Mouse (Mus musculus): ENCODE data around the gene Dlec1. TPM values are rescaled to one million over a fixed set of nuclear protein-coding genes. Genes with fewer than 3 reads are reported as not detected.

Gene Dlec1
- polyA plus RNA-seq, 1 experiment from 2014 or later, result 1.1 TPM

- H3K4me3 ChIP-seq (ENCODE audit: low read depth, low read length), result peak overlapping the region; percentile 43
- ATAC-seq (ENCODE audit: insufficient read depth), result peak; percentile 90
- peak overlapping the region; percentile 25; the same call in 1 of the 2 replicates for H3K9ac ChIP-seq
- no peak for TF ChIP-seq CTCF (IDR thresholded peaks at IDR 0.05; ENCODE audit: low read depth)
- peaks cover 10% of the 10 kb centered on the region; the same call in 1 of the 2 replicates for H3K4me1 ChIP-seq (ENCODE audit: insufficient read depth)
- H3K27me3 ChIP-seq (ENCODE audit: insufficient read depth, low read length), result peaks cover 16% of the 10 kb centered on the region; the same call in 1 of the 2 replicates
- 0 out of 2 replicates have a peak, but pooled peaks cover 3% of the 10 kb centered on the region for H3K36me3 ChIP-seq (ENCODE audit: insufficient read depth)
- H3K9me3 ChIP-seq (ENCODE audit: low read depth, low read length), result no peaks in the 10 kb centered on the region
- peak overlapping the region; percentile 69 for H3K4me2 ChIP-seq
- under 1% methylated on average over 24 of the region's 24 CpGs for WGBS
- peak; percentile 95 for DNase-seq
- H3K27ac ChIP-seq (ENCODE audit: low read depth), result peak overlapping the region; percentile 82
Measured at GRCm38 (mm10) chr9:119088148-119088801, 14.0 kb upstream of the Dlec1 start.

- Histone ChIP-seq H3K9ac (no peak overlapping the region), H3K9me3 (ENCODE audit: low read depth, low read length) (no peaks in the 10 kb centered on the region), H3K36me3 (ENCODE audit: insufficient read depth) (no peaks in the 10 kb centered on the region), H3K4me1 (ENCODE audit: insufficient read depth) (peaks cover 18% of the 10 kb centered on the region), H3K4me3 (ENCODE audit: low read depth, low read length) (no peak overlapping the region), H3K27ac (ENCODE audit: low read depth) (no peak overlapping the region), H3K4me2 (no peak overlapping the region), H3K27me3 (ENCODE audit: insufficient read depth, low read length) (peaks cover 16% of the 10 kb centered on the region; the same call in 1 of the 2 replicates)
- DNase-seq (no peak), ATAC-seq (ENCODE audit: insufficient read depth) (no peak)
- no peak for TF ChIP-seq CTCF (IDR thresholded peaks at IDR 0.05; ENCODE audit: low read depth)
- 67% methylated on average over 7 of the region's 7 CpGs for WGBS
Measured at GRCm38 (mm10) chr9:119089437-119089836, 12.8 kb upstream of the Dlec1 start.

DNA sequence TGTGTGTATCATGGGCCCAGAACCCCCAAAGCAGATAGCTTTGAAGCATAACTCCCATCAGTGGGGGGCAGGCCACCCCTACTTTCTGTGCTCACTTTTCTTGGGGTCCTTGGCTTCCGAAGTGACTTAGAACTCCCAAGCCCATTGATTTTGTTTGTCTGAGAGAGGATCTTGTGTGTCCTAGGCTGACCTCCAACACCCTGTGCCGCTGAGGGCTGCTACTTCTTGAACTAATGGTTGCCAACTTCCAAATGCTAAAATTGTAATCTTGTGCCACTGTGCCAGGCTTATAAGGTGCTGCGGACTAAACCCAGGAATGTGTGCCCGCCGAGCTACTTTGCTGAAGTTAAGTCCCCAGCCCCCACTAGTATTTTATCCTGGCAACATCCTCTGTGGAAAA is 11.8 kb upstream of the Dlec1 start:
- no peak overlapping the region for H3K4me3 ChIP-seq (ENCODE audit: low read depth, low read length)
- H3K36me3 ChIP-seq (ENCODE audit: insufficient read depth), result no peaks in the 10 kb centered on the region
- no peak overlapping the region for H3K4me2 ChIP-seq
- H3K27ac ChIP-seq (ENCODE audit: low read depth), result no peak overlapping the region
- TF ChIP-seq CTCF (IDR thresholded peaks at IDR 0.05; ENCODE audit: low read depth), result no peak
- H3K27me3 ChIP-seq (ENCODE audit: insufficient read depth, low read length), result peaks cover 16% of the 10 kb centered on the region; the same call in 1 of the 2 replicates
- ATAC-seq (ENCODE audit: insufficient read depth) (no peak), DNase-seq (no peak)
- H3K9me3 ChIP-seq (ENCODE audit: low read depth, low read length), result no peaks in the 10 kb centered on the region
- H3K4me1 ChIP-seq (ENCODE audit: insufficient read depth), result peaks cover 20% of the 10 kb centered on the region
- WGBS, result 87% methylated on average over 5 of the region's 5 CpGs
- H3K9ac ChIP-seq, result no peak overlapping the region

GRCm38 (mm10) chr9:119091581-119092310 is 10.5 kb upstream of the Dlec1 start:
- 57% methylated on average over 12 of the region's 12 CpGs for WGBS

DNA sequence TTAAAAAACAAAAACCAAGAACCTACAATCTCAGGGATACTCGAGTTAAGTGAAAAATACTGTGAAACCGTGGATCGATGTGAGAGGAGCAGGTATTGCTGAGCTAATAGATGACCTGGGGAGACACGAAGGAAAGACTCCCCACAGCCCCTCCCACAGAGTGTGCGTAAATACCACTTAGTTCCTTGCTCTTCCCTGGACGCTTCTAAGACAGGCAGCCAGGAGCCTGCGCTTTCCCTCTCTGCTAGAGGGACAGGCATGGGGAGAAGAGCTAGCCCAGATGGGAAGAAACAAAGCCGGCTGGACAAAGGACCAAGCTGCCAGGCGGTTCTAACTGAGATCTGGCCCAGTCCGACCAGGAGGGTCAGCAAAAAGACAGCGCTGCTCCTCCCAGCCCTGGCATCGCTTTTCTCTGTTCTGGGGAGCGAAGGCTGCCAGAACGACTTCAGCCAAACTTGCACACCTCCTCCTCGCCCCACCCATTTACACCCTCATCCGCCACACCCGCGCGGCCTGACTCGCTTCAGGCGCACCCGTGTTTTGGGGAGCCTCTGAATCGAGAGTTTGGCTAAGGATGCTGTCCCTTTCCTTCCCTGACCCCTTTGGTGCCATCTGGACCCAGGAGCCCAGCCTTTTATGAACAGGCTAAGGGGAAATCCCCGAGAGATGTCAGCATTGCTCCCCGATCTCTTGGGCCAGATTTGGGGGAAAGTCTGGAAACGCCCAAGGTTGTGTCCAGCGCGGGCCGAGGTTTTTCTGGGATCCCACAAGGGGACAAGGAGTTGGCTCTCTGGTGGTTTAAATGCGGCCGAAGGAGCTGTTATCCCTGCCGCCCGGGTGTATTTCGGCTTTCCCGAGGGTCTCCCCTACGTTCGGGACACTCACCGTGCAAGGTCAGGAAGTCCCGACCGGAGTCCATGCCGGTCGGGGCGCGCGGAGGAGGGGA is 9.5 kb upstream of the Dlec1 start:
- H3K27me3 ChIP-seq (ENCODE audit: insufficient read depth, low read length), result peaks cover 16% of the 10 kb centered on the region; the same call in 1 of the 2 replicates
- H3K4me2 ChIP-seq, result peak overlapping the region; percentile 93
- 2% methylated on average over 45 of the region's 45 CpGs for WGBS
- no peaks in the 10 kb centered on the region for H3K36me3 ChIP-seq (ENCODE audit: insufficient read depth)
- peak; percentile 41 for DNase-seq
- H3K4me1 ChIP-seq (ENCODE audit: insufficient read depth), result peaks cover 17% of the 10 kb centered on the region
- no peaks in the 10 kb centered on the region for H3K9me3 ChIP-seq (ENCODE audit: low read depth, low read length)
- peak overlapping the region; percentile 56 for H3K4me3 ChIP-seq (ENCODE audit: low read depth, low read length)
- no peak for TF ChIP-seq CTCF (IDR thresholded peaks at IDR 0.05; ENCODE audit: low read depth)
- ATAC-seq (ENCODE audit: insufficient read depth), result no peak
- H3K27ac ChIP-seq (ENCODE audit: low read depth), result no peak overlapping the region
- H3K9ac ChIP-seq, result peak overlapping the region; percentile 66

More at GRCm38 (mm10) chr9:119091581-119092310, 10.5 kb upstream of the Dlec1 start:
- Histone ChIP-seq H3K27me3 (ENCODE audit: insufficient read depth, low read length) (peaks cover 16% of the 10 kb centered on the region; the same call in 1 of the 2 replicates), H3K4me2 (peak overlapping the region; percentile 93), H3K27ac (ENCODE audit: low read depth) (no peak overlapping the region), H3K4me3 (ENCODE audit: low read depth, low read length) (peak overlapping the region; percentile 56; the same call in 1 of the 2 replicates), H3K4me1 (ENCODE audit: insufficient read depth) (peaks cover 20% of the 10 kb centered on the region), H3K36me3 (ENCODE audit: insufficient read depth) (no peaks in the 10 kb centered on the region), H3K9ac (no peak overlapping the region), H3K9me3 (ENCODE audit: low read depth, low read length) (no peaks in the 10 kb centered on the region)
- no peak for ATAC-seq (ENCODE audit: insufficient read depth)
- DNase-seq, result no peak
- TF ChIP-seq CTCF (IDR thresholded peaks at IDR 0.05; ENCODE audit: low read depth), result no peak

DNA sequence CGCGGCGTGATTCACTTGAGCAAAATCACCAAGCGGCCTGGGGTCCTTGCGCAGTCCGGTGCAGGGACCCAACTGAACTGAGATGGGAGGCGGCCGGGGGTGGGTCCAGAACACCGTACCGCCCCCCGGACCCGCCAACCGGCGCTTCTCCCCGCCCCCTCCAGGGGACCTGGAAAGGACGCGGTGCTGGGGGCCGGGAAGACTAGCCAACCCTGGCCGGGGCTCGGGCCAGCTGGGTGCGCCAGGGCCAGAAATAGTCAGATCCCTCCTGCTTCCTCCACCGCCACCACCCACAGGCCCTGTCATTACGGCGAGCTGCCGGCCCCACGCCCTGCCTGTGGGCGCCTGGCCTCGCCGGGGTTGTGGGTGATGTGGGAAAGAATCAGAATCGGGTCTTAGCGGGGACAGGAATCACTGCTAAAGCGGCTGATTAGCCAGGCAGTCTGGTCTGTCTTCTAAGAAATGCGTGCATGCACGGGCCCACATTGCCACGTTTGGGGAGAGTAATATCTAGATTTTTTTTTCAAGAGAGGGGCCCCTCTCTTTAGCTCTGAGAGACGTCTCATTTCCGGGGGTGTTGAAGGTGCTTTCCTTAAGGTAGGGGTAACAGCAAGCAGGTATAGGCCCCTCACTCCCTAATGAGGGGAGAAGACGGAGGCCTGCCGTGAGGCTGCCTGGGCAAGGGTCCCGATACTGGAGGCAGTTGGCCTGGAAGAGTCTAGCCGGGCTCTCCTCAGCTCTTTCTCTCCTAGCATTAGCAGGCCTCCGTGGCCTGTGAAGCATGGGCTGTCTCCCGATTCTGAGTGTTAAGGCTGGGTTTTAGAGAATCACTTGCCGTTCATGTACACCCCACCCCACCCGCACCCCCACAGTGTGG is 8.6 kb upstream of the Dlec1 start, which contains the start of gene Plcd1:
TSS of gene Plcd1 (minus strand) at position 84 of the 877 bp plus-strand sequence.
- Histone ChIP-seq H3K27ac (ENCODE audit: low read depth) (peak within 1 kb of the TSS; percentile 60), H3K9me3 (ENCODE audit: low read depth, low read length) (no peaks in the 10 kb centered on the region), H3K27me3 (ENCODE audit: insufficient read depth, low read length) (peaks cover 16% of the 10 kb centered on the region; the same call in 1 of the 2 replicates), H3K36me3 (ENCODE audit: insufficient read depth) (no peaks in the 10 kb centered on the region), H3K9ac (peak within 1 kb of the TSS; percentile 66), H3K4me1 (ENCODE audit: insufficient read depth) (peaks cover 14% of the 10 kb centered on the region), H3K4me2 (peak within 1 kb of the TSS; percentile 93), H3K4me3 (ENCODE audit: low read depth, low read length) (peak within 1 kb of the TSS; percentile 56)
- DNase-seq (peak; percentile 88), ATAC-seq (ENCODE audit: insufficient read depth) (peak; percentile 86)
- TF ChIP-seq CTCF (IDR thresholded peaks at IDR 0.05; ENCODE audit: low read depth), result no peak
- WGBS, result 10% methylated on average over 45 of the region's 45 CpGs

Data from lung, embryonic 14.5 days (tissue).